20 mouse cellular contexts compared by ENCODE assay signal in genomic region chr1:97570814-97571213, GRCm38 (mm10).
DNase-seq lines count a peak whose midpoint lies in the region; ATAC-seq and TF ChIP-seq lines count a peak whose summit lies in the region.
"Had no signal": no experiment of that assay in that cellular context is flagged by ENCODE, and none has a peak within 500 bp of the region (broad histone marks: within the 10 kb centered on the region; RNA-seq: fewer than 3 reads in every experiment).

No protein-coding gene starts in this region.

- TF ChIP-seq POLR2A in MEL (IDR thresholded peaks at IDR 0.05; ENCODE audit: control insufficient read depth in 1 of 2, insufficient read depth in 1 of 2, low read depth in 1 of 2, low read length in 2 of 2, poor library complexity in 1 of 2), result no peak

- no peak for ATAC-seq in heart, embryonic 14.5 days (ENCODE audit: insufficient number of reproducible peaks, insufficient read depth, low FRiP score, low read depth)
- ATAC-seq in forebrain, embryonic 13.5 days, result peak; percentile 74
- peak; percentile 31; the same call in 1 of the 2 replicates for ATAC-seq in midbrain, embryonic 14.5 days (ENCODE audit: low FRiP score, low TSS enrichment)
- ATAC-seq: intestine, embryonic 16.5 days had no signal

- H3K9me3 ChIP-seq in heart, embryonic 14.5 days (ENCODE audit: control insufficient read depth, low read length), result no peaks in the 10 kb centered on the region
- H3K9me3 ChIP-seq in MEL (replicated peaks; ENCODE audit: insufficient read depth, low read length), result no peaks in the 10 kb centered on the region
- no peaks in the 10 kb centered on the region for H3K9me3 ChIP-seq in forebrain, embryonic 13.5 days (replicated peaks)
- H3K9me3 ChIP-seq in midbrain, embryonic 14.5 days (ENCODE audit: control insufficient read depth, low read length), result no peaks in the 10 kb centered on the region
- H3K9me3 ChIP-seq: hindbrain, embryonic 13.5 days; limb, embryonic 10.5 days had no signal

- no peak overlapping the region for H3K4me3 ChIP-seq in heart, embryonic 14.5 days (ENCODE audit: control insufficient read depth in 1 of 2, insufficient read depth in 1 of 2, low read depth in 1 of 2, low read length in 2 of 2)
- no peak overlapping the region for H3K4me3 ChIP-seq in MEL (ENCODE audit: control insufficient read depth in 1 of 2, insufficient read depth in 1 of 2, low read depth in 2 of 2, low read length in 2 of 2)
- H3K4me3 ChIP-seq in forebrain, embryonic 13.5 days, result no peak overlapping the region
- H3K4me3 ChIP-seq in midbrain, embryonic 14.5 days (replicated peaks; ENCODE audit: low read depth, low read length), result no peak overlapping the region
- H3K4me3 ChIP-seq: hindbrain, embryonic 13.5 days; layer of hippocampus, adult 2 months; limb, embryonic 10.5 days; myocyte had no signal

- H3K4me2 ChIP-seq in heart, embryonic 14.5 days (ENCODE audit: low read length), result peak overlapping the region; percentile 34
- H3K4me2 ChIP-seq in forebrain, embryonic 13.5 days, result peak overlapping the region; percentile 24; the same call in 1 of the 2 replicates
- peak overlapping the region; percentile 15; the same call in 1 of the 2 replicates for H3K4me2 ChIP-seq in midbrain, embryonic 14.5 days (ENCODE audit: low read length)
- H3K4me2 ChIP-seq: heart, embryonic 11.5 days; hindbrain, embryonic 13.5 days; liver, embryonic 11.5 days had no signal

- no peak overlapping the region for H3K9ac ChIP-seq in heart, embryonic 14.5 days (ENCODE audit: low read length)
- no peak overlapping the region for H3K9ac ChIP-seq in MEL (ENCODE audit: control insufficient read depth, low read depth, low read length, poor library complexity, severe bottlenecking)
- H3K9ac ChIP-seq in forebrain, embryonic 13.5 days, result no peak overlapping the region
- H3K9ac ChIP-seq in midbrain, embryonic 14.5 days (replicated peaks; ENCODE audit: low read length), result no peak overlapping the region
- H3K9ac ChIP-seq: hindbrain, embryonic 13.5 days had no signal

- H3K36me3 ChIP-seq in heart, embryonic 14.5 days (ENCODE audit: control insufficient read depth, insufficient read depth, low read length), result no peaks in the 10 kb centered on the region
- H3K36me3 ChIP-seq in MEL (ENCODE audit: control insufficient read depth in 1 of 2, insufficient read depth in 2 of 2, low read length in 2 of 2), result no peaks in the 10 kb centered on the region; a peak in 1 of 4 replicates
- no peaks in the 10 kb centered on the region for H3K36me3 ChIP-seq in forebrain, embryonic 13.5 days (ENCODE audit: poor library complexity, severe bottlenecking)
- H3K36me3 ChIP-seq in midbrain, embryonic 14.5 days (ENCODE audit: control insufficient read depth, insufficient read depth, low read length), result no peaks in the 10 kb centered on the region
- H3K36me3 ChIP-seq: hindbrain, embryonic 13.5 days; limb, embryonic 10.5 days had no signal

- no peaks in the 10 kb centered on the region for H3K27me3 ChIP-seq in heart, embryonic 14.5 days (ENCODE audit: control insufficient read depth, insufficient read depth, low read length)
- H3K27me3 ChIP-seq in MEL (ENCODE audit: control insufficient read depth in 1 of 2, insufficient read depth in 2 of 2, low read length in 2 of 2), result no peaks in the 10 kb centered on the region
- H3K27me3 ChIP-seq in forebrain, embryonic 13.5 days, result no peaks in the 10 kb centered on the region
- H3K27me3 ChIP-seq in midbrain, embryonic 14.5 days (ENCODE audit: control insufficient read depth, insufficient read depth, low read length), result no peaks in the 10 kb centered on the region
- H3K27me3 ChIP-seq: hindbrain, embryonic 13.5 days had no signal

- WGBS in heart, embryonic 14.5 days, result 39% methylated on average over 9 of the region's 9 CpGs
- 39% methylated on average over 9 of the region's 9 CpGs for WGBS in forebrain, embryonic 13.5 days
- WGBS in midbrain, embryonic 14.5 days, result 40% methylated on average over 9 of the region's 9 CpGs

- H3K27ac ChIP-seq in heart, embryonic 14.5 days (replicated peaks in 1 of 2; ENCODE audit: control insufficient read depth in 1 of 2, insufficient read depth in 1 of 2, low read depth in 2 of 2, low read length in 2 of 2), result no peak overlapping the region
- no peak overlapping the region for H3K27ac ChIP-seq in MEL (ENCODE audit: control insufficient read depth, low read depth, low read length)
- H3K27ac ChIP-seq in forebrain, embryonic 13.5 days, result no peak overlapping the region
- no peak overlapping the region for H3K27ac ChIP-seq in midbrain, embryonic 14.5 days (replicated peaks; ENCODE audit: low read depth, low read length)
- H3K27ac ChIP-seq: hindbrain, embryonic 13.5 days; kidney, postnatal 0 days; layer of hippocampus, adult 2 months; limb, embryonic 10.5 days; macrophage had no signal

- TF ChIP-seq EP300 in MEL (IDR thresholded peaks at IDR 0.05; ENCODE audit: low read depth in 1 of 2, low read length in 2 of 2), result no peak

- H3K4me1 ChIP-seq in heart, embryonic 14.5 days (ENCODE audit: control insufficient read depth in 2 of 2, insufficient read depth in 2 of 2, low read length in 2 of 2), result no peaks in the 10 kb centered on the region
- H3K4me1 ChIP-seq in MEL (ENCODE audit: control insufficient read depth in 1 of 2, insufficient read depth in 2 of 2, low read length in 2 of 2), result no peaks in the 10 kb centered on the region
- H3K4me1 ChIP-seq in forebrain, embryonic 13.5 days, result peaks cover 5% of the 10 kb centered on the region; the same call in 1 of the 2 replicates
- 0 out of 2 replicates have a peak, but pooled peaks cover 3% of the 10 kb centered on the region for H3K4me1 ChIP-seq in midbrain, embryonic 14.5 days (ENCODE audit: control insufficient read depth, insufficient read depth, low read length)
- H3K4me1 ChIP-seq: hindbrain, embryonic 13.5 days; limb, embryonic 10.5 days had no signal

- TF ChIP-seq RAD21 in MEL (IDR thresholded peaks at IDR 0.05; ENCODE audit: low read depth, low read length), result no peak

- DNase-seq in heart, adult 8-10 months (ENCODE audit: low spot score), result no peak
- DNase-seq in MEL (ENCODE audit: low read depth, low spot score), result no peak
- DNase-seq in midbrain, embryonic 14.5 days, result peak; percentile 57
- DNase-seq in thymus, postnatal 10 days (ENCODE audit: low spot score in 2 of 2), result no peak
- no peak for DNase-seq in frontal cortex, postnatal 10 days (ENCODE audit: low spot score in 2 of 2)
- DNase-seq: adrenal gland, postnatal 25 days; cerebellum, adult 8-10 months; gastrocnemius, postnatal 10 days; lung, adult 2 months had no signal

- TF ChIP-seq CTCF in MEL (IDR thresholded peaks at IDR 0.05 in 2 of 3, conservative IDR thresholded peaks at IDR 0.05 in 1 of 3; ENCODE audit: control insufficient read depth in 1 of 3, insufficient read depth in 1 of 3, low read depth in 2 of 3, low read length in 3 of 3, poor library complexity in 1 of 3, severe bottlenecking in 1 of 3), result no peak

- H3K79me2 ChIP-seq in MEL (ENCODE audit: control insufficient read depth, insufficient read depth, low read length, poor library complexity), result no peaks in the 10 kb centered on the region

TF ChIP-seq in MEL, 35 proteins besides CTCF, POLR2A, EP300 and RAD21:
- peak; percentile 47; the same call in 1 of the 2 replicates for TF ChIP-seq ZNF384 (IDR thresholded peaks at IDR 0.05; ENCODE audit: low read depth, low read length)
- TF ChIP-seq USF1 (IDR thresholded peaks at IDR 0.05; ENCODE audit: low read depth, low read length), result no peak
